Mouse (Mus musculus): ENCODE data around the gene Agbl4.

DNA sequence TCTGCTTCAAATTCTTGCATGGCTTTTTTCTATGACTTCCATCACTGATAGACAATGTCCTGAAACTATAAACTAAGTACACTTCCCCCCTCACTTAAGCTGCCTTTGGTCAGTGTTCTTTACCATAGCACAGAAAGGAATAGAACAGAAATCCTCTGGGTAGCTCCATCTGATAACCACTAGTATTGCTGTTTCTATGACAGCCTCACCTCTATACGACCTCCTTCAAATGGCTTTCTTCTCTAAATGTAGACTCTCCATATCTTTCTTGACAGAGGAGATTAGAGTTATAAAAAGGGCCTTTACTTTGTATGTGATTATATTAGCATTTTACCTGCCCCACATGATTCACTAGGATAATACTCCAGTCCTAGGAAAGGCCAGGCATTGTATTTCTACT, 413.5 kb downstream of the Agbl4 start:
- TF ChIP-seq CEBPB (IDR thresholded peaks at IDR 0.05; ENCODE audit: low read depth) (no peak), MYOD1 (IDR thresholded peaks at IDR 0.05; ENCODE audit: control insufficient read depth, insufficient read length, low read depth) (no peak), CTCF (IDR thresholded peaks at IDR 0.05; ENCODE audit: control insufficient read depth, insufficient read depth, insufficient read length) (no peak), FOSL1 (IDR thresholded peaks at IDR 0.05; ENCODE audit: insufficient read depth, low read length, poor library complexity, severe bottlenecking) (no peak), MAX (IDR thresholded peaks at IDR 0.05) (no peak), MYOG (IDR thresholded peaks at IDR 0.05; ENCODE audit: control insufficient read depth, extremely low read depth, insufficient read length) (no peak)

Data from C2C12 (cell line).